Mouse (Mus musculus) lung, adult 10 weeks (tissue): ENCODE measurements around the gene Eif2b5. TPM values are rescaled to one million over a fixed set of nuclear protein-coding genes. Genes with fewer than 3 reads are reported as not detected.

Source experiments
- polyA plus RNA-seq: library from polyadenylated mRNA; stranded (reverse); fragments of 350-450 nt; fragmentation: Illumina TruSeq; extraction: RNeasy Lipid Tissue Mini Kit (QIAGEN cat#74804); gene quantifications from one replicate; pipeline ENCODE4 v1.2.3, GENCODE M21; 2014; ENCODE audit warnings: low read depth, low replicate concordance; ENCODE audit not compliant: insufficient read depth

Gene Eif2b5
- polyA plus RNA-seq: 43.4 TPM

DNA sequence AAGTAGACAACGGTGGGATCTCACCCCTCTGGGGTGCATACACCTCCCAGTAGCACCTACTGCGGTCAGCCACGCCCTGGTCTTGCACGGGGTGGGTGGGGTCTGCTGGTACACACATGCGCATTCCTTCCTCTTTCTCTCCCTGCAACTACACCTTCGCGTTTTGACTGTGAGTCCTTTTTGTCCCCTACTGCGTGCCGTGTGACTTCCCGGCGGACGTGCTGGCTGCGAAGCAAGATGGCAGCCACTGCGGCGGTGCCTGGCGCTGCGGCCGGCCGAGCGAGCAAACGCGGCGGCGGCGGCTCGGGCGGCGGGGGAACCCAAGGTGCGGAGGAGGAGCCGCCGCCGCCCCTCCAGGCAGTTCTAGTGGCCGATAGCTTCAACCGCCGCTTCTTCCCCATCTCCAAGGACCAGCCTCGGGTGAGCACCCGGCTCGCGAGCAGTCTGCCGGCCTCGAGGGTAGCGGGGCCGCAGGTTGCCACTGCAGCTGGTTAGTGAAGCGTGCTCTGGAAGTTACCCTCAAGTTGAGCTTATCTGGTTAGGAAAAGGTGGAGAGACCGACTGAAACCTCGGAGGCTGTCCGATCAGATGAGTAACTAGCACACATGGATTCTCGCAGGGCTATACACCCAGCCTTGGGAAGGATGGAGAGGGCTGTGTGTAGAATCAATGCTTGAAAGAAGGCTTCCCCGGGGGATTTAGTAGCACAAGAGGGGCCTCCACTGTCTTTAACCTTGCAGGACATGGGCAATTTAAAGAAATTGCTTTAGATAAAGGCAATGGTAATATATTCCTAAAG, at the start of gene Eif2b5:
Eif2b5 (plus strand) TSS at position 141 of the 799 bp plus-strand sequence.

DNA sequence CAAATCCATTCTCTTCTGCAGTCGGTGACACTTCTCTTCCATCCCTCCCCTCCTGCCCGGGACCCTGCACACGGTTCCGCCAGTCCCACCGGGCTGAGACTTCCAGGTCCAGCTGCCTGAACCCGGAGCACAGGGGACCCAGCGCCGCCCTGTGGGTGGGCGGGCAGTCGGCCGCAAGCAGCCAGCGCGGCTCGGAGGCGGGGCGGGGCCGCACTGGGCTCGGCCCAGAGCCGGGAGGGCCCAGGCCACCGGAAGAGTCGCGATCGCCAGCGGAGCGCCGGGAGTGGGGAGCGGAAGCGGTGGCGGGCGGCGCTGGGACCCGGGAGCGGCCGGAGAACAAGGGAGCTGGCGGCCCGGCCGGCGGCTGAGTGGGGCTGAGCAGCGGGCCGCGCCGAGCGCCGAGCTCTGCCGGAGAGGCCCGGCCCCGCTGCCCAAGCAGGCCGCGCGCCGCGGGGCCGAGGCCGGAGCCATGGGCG, 18.1 kb downstream of the Eif2b5 start, which contains the start of gene Dvl3:
Dvl3 (plus strand) TSS at position 257 of the 476 bp plus-strand sequence.

DNA sequence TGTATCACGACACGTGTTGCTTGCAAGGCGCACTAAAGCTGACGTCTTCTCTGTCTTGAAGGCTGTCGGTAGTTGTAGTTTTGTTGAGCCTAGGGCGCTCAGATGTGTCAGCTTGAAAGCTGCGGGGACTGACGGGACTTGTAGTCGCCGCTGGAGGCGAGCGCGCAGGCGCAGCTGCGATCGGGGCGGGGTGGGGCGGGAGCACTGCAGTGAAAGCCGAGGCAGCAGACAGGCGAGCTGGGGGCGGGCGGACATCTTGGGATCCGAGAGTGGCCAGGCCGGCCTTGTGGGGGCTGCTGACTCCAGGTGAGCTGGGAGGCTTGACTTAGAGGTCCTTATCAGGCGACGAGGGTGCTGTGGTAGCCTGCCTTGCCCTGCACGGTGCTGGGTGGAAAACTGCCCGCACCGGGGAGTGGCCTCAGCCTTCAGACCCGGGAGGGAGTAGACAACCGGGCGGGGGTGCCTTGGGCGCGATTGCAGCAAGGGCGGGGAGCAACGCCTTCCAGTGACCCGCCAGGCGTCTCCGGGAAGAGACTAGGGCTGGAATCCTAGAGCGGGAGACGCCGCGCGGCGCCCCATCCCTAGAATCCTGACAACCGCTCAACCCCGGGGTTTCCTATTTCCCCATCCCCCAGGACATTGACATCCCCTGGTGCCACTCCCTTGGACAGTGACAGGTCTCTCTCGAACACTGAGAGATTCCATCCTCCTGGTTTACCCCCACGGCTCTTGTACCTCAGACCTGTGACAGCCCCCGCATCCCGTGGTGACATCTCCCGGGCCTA, 36.9 kb downstream of the Eif2b5 start, which contains the start of gene Ap2m1:
Ap2m1 (plus strand) TSS at position 183 of the 785 bp plus-strand sequence.

DNA sequence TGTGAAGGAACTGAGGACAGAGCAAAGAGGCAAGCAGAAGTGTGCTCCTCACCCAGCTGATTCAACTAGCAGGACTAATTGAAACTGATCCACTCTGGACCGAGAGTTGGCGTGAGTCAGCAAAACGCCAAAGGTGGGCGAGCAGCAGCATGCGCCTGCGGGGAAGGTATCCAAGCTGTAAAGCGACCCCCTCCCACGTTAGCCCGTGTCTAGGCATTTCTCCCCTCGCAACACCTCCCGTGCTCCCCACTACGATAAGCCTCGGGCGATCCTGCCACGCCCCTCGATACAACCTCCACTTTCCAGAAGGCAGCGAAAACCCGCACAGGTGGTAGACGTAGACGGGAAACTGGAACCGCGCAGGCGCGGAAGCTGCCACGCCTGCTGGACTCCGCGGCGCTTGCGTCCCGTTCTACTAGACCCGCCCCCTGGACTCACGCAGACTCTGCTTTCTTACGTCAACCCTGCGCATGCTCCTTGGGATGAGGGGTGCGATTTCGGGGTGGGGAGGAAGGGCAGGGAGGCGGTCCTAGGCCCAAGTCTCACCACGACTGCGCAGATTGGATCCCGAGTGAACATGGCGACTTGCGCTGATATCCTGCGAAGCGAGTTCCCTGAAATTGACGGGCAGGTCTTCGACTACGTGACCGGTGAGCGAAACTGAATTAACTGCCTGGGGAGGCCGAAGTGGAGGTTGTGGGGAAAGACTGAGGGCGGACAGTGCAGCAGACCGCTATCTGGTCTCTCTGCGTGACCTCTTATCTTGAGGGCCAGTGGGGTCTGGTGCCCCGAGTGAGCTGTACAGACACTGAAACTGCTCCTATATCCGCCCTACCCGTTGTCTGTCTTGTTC, 49.7 kb downstream of the Eif2b5 start, which contains the start of gene Abcf3:
Abcf3 (plus strand) TSS at position 482 of the 853 bp plus-strand sequence.

Other genes starting within 250 kb of the Eif2b5 start
- 40.0 TPM for gene Parl, start 196.4 kb upstream of the Eif2b5 start, polyA plus RNA-seq
- gene Cyp2ab1, start 173.4 kb upstream of the Eif2b5 start, polyA plus RNA-seq: 1.6 TPM
- gene Abcc5, start 72.4 kb upstream of the Eif2b5 start, polyA plus RNA-seq: 26.6 TPM
- gene Dvl3, start 18.2 kb downstream of the Eif2b5 start, polyA plus RNA-seq: 7.2 TPM
- gene Ap2m1, start 36.7 kb downstream of the Eif2b5 start, polyA plus RNA-seq: 172 TPM
- gene Abcf3, start 49.8 kb downstream of the Eif2b5 start, polyA plus RNA-seq: 29.9 TPM
- gene Vwa5b2, start 90.7 kb downstream of the Eif2b5 start, polyA plus RNA-seq: not detected
- gene Eef1akmt4, start 112.8 kb downstream of the Eif2b5 start, polyA plus RNA-seq: 7.8 TPM
- gene Gm49333, start 112.8 kb downstream of the Eif2b5 start, polyA plus RNA-seq: not detected
- 9.9 TPM for gene Alg3, start 112.9 kb downstream of the Eif2b5 start, polyA plus RNA-seq
- gene Camk2n2, start 122.5 kb downstream of the Eif2b5 start, polyA plus RNA-seq: 2.6 TPM
- gene Ece2, start 131.0 kb downstream of the Eif2b5 start, polyA plus RNA-seq: 0.23 TPM
- 87.1 TPM for gene Psmd2, start 152.8 kb downstream of the Eif2b5 start, polyA plus RNA-seq
- 71.2 TPM for gene Eif4g1, start 169.5 kb downstream of the Eif2b5 start, polyA plus RNA-seq
- gene Fam131a, start 194.4 kb downstream of the Eif2b5 start, polyA plus RNA-seq: 12.6 TPM
- gene Polr2h, start 218.8 kb downstream of the Eif2b5 start, polyA plus RNA-seq: 25.3 TPM
- gene Clcn2, start 218.9 kb downstream of the Eif2b5 start, polyA plus RNA-seq: 2.4 TPM
- 1.4 TPM for gene Chrd, start 234.3 kb downstream of the Eif2b5 start, polyA plus RNA-seq
- 0.50 TPM for gene Thpo, start 235.7 kb downstream of the Eif2b5 start, polyA plus RNA-seq